Mouse (Mus musculus) layer of hippocampus, postnatal 14 days (tissue): ENCODE results near the gene Ptprq. TPM values are rescaled to one million over a fixed set of nuclear protein-coding genes. Genes with fewer than 3 reads are reported as not detected.

Experiments
- DNase-seq, 2 experiments: peaks; one replicate each; pipeline ENCODE4 v3.0.0; 2021 to 2022; ENCODE audit warnings: low spot score in 2 of 2, mixed read lengths in 1 of 2
- long read RNA-seq, 2 experiments: library from polyadenylated mRNA; stranded (forward); transcript quantifications; one replicate each; pipeline ENCODE4 v2.0.0; 2021
- total RNA-seq, 2 experiments: library from RNA; stranded (reverse); gene quantifications; 2 replicates each; pipeline ENCODE4 v1.2.3; 2021

Gene Ptprq
- total RNA-seq: under 1 TPM; 0.23 to 0.24 TPM
- long read RNA-seq, experiment 1: 0 reads
- long read RNA-seq, experiment 2: 0 reads

DNA sequence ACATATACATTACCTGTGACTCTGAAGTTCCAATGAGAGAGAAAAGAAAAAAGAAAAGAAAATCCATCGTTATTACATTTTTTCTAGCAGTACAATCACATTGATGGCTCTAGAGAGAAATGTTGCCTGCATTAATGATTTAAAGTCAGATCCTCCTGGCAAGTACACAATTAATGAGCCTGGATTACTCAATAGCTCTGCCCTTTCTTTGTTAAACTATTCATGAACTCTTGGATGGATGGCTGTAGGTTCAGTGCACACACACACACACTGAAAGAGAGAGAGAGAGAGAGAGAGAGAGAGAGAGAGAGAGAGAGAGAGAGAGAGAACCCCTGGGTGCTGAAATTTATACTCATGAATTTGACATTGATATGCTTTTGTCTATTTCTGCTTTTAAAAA is at the start of gene Ptprq:
Gene Ptprq, minus strand, starts transcription at position 246 of the 400 bp plus-strand sequence.
- no peak for DNase-seq

DNA sequence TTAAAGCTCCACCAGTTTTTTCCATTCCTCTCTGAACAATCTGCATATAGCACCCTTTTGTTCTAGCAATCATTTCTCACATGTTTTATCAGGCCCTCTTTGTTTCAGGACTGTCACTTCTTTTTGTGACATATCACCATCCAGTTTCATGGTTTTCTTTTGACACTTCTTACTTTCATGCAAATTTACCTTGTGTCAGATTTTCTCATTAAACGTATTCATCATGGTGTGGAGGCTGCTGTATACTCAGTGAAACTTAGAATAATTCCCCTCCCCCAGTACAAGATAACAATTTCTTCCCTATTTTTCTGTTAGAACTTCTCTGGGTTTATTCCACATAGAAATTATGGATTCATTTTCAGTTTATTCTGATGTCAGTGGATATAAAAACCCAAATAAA is 39.8 kb upstream of the Ptprq start:
- no peak for DNase-seq

DNA sequence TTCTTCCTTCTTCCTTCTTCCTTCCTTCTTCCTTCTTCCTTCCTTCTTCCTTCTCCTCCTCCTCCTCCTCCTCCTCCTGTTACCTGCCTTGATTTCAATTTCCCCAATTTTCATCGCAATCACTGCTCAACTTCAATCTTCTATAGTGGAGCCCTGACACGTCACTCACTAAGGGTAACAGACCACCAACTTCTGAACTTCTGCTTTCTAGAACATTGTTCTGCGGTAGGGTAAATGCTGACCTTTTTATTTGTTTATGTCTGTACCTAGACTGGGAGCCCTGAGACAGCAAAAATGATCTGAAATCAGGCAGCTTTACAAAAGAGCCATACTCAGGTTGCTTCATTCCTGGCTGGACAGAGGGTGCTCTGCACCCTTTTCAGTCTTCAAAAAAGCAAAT is 33.6 kb upstream of the Ptprq start:
- no peak for DNase-seq

DNA sequence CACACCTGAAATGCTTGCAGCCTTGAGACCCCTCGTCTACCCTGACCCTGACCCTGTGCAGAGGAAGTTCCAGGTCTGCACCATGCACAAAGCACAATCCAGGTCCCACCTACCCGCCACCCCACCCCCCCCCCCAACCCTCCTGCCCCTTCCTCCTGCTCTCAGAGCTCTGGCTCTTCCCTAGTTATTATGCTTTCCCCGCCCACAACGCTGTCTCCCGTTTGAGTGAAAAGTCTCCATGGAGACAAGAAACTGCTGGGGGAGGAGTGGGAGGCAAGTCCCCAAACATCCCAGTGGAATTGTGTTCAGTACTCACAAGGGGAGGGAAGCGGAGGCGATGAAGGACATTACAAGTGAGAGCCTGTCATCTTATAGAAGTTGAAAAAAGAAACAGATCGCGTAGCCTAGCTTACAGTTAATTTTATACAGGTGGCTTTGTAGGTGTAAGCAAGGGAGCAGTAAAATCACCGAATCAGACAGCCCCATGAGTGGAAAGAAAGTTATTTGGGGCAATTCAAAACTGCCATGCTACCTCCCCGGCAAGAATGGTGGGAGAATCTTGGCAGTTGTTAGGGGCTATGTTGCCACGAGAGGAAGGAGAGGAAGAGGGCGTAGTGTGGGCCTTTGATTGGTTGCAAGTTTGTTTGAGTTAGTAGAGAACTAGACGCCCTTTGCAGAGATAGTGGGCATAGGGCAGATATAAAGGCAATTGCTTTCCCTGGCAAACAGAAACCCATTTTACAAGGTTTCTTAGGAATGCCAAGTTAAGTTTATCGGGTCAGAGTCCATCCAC is 32.7 kb upstream of the Ptprq start:
- peak; percentile 20 to 61 for DNase-seq

DNA sequence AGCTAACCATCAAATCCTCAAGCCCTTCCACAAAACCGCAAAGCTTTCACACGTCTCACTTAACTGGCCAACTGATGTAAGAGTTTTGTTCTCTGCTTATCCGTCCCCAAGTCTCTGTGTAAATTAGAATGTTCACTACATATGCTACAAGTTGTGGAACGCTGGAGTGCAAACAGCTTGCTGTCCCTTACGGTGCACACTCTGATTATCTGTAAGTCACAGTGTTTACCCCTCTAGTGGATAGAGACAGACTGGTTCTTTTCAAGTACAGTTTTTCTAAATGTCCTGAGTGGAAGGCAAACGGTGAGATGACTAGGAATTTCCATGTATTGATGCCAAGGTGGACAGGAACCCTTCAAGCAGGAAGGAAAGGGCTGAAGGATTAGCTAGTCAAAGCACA is 32.1 kb upstream of the Ptprq start:
- DNase-seq: peak in 1 of 2 experiments; percentile 6

DNA sequence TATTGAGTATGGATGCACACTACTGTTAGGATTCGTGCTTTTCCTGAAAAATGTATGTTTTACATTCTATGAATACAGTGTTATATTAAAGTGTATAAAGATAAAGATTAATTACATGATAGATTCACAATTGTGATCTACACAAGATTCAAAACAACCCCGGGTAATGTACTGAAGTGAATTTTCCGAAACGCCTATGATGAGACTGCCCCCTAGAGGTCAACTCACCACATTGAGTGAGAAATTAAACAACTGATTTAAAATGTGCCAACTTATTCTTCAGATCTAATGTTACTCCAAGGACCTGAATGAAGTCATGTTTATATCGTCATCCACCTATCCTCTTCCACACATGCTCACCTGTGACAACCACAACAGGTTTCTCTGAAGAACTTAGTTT is 27.7 kb upstream of the Ptprq start:
- peak in 1 of 2 experiments; percentile 43 for DNase-seq

DNA sequence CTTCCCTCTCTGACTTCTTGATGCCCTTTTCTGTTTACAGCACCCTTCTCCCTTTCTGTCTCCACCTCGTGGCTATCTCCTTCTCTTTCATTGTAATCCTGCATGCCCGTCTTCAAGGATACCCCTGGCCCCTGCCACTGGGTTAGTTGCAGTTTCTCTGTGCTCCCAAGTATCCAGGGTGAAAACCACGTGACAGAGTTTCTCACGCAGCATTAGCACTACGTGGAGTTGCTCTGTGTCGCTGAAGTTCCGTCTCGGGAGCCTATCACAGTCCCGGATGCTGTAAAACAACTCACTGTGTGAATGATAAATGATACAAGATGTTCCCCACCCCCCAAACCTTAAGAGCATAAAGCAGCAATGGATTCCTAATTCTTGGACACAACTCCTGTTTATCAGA is 26.9 kb upstream of the Ptprq start:
- no peak for DNase-seq

DNA sequence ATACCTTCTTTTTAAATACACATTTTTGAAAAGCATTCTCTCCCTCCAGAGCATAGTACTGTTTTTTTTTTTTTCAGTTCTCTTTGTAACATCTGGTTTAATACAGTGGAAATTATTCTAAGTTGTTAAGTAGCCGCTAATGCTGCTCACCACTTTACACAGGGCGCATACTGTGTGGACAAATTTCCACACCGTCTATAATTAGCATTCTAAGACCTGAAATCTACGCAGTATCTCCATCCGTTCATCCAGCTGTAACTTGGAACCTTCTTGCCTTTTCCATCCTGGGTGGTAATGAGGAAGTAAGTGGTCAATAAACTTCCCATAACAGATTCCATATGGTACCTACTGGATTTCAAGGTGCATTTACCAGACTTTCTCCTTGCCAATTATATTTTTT is 20.0 kb upstream of the Ptprq start:
- DNase-seq: no peak

DNA sequence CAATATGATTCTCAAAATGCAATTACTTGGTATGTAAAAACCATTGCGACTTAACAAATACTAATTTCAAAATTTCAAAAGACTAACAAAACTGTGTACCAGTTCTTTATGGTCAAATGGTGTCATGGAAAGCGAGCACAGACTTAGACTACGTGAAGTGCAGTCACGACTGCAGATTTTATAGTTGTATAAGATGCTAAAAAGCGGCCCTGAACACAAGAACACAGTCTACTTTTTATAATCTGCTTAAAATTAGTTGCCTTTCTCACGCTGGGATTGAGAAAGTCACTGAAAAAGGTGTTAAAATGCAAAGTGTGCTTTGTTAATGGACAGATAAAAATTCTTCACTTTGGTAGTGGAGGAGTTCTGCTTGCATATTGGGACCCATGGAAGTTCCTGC is 17.9 kb upstream of the Ptprq start:
- DNase-seq: no peak

DNA sequence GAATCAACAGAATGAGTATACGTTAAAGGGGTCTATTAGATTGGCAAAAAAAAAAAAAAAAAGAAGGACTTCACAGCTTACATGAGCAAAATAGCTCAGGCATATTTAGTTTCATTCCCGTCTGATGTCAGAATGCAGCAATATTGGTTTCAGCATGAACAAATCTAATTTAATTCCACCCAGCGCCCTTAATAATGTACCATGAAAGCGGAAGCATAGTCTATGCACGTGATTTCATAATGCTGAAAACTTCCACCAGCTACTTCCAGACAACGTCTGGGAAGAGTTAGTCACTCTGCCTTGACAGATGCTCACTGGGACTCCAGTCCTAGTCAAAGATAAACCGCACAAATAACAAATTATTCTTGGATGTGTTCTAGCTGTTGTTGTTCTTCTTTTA is 15.6 kb upstream of the Ptprq start:
- DNase-seq: peak in 1 of 2 experiments; percentile 5

DNA sequence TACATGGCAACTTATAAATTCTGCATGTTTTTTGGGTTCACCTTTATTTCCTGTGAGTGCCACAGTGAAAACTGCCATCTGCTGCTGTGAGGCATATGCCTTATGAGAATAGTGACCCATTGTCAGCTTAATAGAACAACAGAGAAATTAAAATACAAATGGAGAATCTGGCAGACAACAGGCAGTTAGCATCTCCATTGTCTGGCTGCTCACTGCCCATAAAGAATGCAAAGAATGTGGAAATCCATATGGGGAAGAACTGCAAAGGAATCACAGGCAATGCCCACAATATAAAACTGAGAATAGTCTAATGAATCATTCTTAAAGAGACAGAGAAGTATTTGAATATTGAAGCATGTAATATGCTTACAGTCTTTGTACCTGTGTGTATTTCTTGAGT is 14.5 kb upstream of the Ptprq start:
- DNase-seq: no peak

DNA sequence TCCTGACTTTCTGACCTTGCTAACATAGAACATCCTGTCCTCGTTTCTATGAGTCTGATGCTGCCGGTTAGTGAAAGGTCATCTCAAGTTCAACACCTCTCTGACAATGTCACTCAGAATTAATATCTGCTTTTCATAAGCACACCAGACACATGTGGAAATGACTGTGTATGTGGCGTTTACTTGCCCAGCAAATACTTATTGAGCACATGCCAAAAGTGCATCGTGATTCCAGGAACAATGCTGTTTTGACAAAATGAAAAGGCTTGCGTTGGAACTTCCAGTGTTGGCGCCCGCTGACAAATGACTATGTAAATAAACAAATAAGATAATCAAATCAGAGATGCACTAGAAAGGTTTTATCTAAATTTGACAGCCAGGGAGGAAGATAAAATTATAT is 5.8 kb upstream of the Ptprq start:
- no peak for DNase-seq

DNA sequence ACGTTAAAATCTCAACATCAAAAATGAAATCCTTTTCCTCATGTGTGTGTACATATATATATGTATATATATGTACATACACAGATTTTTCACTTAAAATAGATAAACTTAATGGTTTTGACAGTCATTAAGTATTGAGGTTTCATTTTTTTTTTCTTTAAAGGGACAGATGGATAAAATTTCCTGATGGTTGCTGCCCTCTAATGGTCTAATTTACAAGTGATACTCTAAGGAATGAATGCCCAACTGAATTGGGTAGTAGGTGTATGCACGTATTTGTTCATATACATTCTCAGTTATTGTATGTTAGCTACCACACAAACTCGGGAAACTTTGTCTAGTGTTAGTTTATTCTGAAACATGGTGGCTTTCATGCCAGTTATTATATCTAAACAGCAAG is 15.4 kb downstream of the Ptprq start:
- peak in 1 of 2 experiments; percentile 37 for DNase-seq

DNA sequence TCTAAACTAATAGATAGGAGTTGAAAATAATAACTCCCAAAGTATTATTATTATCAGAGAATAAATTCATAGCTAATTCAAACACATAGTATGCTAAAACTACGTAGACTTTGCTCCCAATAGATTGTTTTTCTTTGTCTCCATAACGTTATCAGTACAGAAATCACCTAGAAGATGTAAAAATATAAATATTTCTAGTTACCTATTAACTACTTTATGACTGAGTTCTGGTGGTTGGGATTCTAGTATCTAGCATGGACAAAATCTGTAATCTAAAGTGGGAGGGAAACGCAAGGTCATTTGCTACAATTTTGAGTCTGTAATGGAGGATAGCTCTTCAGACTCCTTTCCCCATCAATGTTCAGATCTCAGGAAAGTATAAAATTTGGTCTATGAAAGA is 18.9 kb downstream of the Ptprq start:
- no peak for DNase-seq

DNA sequence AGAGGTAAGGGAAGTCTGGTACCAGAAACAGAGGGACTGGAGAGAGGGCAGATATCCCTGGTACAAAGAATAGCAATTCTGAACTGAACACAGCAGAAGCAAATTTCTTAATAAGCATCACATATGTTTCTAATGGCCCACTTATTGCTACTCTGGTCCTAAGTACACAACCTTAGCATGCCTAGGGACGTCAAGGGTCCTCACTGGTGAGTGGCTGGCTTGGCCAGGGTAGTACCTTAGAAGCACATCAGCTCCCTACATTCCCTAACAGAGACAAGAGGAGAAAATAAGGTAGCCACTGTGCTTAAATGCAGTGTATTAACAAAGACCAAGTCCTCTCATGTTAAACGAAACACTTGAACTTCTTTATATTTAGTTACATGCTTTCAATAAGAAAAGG is 21.1 kb downstream of the Ptprq start:
- no peak for DNase-seq

DNA sequence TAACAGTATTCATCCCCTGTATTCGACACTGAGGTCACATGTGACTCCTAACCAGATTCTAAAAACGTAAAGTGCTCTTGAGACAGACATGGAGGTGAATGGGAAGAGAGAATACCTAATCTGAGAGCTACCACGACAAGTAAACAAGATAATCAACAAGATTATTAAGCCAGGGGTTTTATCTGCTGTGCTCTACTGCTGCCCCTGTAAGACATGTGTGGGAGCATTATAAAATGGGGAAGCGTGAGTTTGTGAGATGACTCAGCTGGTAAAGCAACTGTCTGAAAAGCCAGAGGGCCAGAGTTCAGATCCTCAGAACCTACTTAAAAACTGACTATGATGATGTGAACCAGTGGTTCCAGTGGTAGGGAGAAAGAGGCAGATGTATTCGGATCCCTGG is 22.7 kb downstream of the Ptprq start:
- no peak for DNase-seq

DNA sequence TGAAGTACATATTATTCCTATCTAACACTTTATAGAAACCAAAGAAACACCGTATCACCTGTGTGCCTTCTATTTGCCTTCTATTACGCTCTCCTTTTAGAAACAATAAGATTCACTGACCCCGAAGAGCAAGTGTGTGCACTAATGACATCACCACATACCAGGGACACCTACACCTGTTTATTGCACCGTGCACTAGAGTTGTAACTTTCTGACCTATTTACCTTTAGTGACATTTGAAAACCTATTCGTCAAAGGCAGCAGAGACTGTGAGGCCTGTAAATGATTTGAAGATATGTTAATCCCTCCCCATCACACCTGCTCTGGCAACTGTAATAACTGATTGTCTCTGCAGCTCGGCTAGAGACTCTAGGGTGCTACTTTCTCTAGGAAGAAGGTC is 32.5 kb downstream of the Ptprq start:
- no peak for DNase-seq

DNA sequence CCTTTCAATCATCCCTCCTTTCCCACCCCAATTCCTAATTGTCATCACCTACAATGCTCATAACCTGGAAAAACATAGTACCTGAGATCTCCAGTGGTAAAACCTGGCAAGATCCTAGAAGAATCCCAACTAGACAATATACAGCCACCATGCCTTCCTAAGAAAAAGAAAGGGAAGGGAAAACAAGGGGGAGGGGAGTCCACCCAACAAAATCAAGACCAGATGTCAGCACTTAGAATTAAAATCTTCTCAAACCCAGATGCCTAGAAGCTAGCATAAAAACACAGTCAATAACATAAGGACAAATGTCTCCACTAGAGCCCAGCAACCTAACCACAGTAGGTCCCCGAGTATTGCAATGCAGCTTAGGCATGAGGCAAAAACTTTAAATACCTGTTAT is 43.9 kb downstream of the Ptprq start:
- no peak for DNase-seq

DNA sequence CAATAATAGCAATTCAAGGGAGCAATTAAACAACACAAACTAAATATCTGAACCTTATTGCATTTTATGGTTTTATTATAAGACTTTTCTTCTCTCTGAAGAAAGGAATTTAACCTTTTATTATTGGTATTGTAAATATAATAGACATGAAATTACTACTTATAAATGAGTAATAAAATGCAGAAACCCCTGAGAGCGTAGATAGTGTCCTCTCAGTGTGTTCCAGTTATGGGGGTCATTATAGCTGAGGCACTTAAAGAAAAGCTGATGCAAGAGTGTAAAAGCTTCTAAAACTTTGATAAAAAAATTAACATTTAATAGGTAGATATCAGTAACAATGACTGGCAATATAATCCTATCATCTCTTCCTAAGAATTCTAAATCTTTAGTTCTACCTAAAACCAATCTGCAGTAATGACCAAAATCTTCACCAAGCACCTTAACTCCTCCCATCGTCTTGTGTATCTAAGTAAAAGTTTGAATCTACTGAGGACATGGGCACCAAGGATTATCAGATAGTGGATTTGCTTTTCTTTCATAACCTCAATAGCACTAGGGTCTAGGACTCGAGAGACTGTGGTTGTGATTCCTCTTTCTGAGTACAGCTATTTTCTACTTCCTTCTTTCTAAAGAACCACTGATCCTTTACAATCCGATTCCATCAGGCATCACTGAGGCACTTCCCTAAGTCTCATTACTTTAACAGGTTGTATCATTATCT is 51.3 kb downstream of the Ptprq start:
- DNase-seq: no peak

DNA sequence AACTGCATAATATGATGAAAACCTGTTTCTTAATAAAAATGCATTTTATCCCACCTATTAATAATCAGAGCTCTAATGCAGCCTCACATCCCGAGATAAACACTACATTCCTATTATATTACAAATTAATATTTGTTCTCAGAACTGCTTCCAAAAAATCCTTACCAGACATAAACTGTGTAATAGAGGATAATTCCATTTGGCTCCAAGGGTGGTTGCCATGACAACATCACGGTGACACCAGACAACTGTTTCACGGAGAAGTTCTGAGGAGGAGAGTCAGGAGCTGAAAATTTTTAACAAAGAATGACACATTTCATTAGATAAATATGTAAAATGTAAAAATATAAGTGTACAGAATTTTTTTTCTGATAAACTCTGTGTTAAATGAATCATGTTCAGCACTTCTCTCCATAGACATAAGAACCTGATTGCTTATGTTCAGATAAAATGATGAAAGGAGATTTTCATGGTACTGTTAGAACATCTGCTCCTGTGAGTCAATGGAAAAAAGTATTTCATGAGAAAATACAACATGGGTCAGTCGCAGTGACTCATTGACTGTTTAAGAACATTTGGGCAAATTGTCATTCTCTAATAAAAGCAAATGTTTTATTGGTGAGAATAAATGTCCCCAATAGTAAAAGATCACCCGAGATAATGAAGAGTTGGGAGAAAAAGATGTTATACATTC is 57.3 kb downstream of the Ptprq start:
- DNase-seq: peak; percentile 16 to 68

DNA sequence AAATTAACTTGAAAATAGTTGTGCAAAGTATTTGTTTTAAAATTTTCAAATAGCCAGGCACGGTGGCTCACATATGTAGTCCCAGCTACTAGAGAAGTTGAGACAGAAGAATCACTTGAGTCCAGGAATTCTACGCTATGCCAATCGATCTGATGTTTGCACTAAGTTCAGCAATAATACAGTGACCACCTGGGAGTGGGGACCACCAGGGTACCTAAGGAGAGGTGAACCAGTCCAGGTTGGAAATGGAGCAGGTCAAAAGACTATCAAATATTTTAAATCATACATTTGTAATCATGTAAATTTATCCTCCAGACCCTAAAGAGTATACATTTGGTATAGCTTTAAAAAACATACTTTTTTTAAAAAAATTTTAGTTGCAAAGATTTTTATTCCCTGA is 57.9 kb downstream of the Ptprq start:
- no peak for DNase-seq

DNA sequence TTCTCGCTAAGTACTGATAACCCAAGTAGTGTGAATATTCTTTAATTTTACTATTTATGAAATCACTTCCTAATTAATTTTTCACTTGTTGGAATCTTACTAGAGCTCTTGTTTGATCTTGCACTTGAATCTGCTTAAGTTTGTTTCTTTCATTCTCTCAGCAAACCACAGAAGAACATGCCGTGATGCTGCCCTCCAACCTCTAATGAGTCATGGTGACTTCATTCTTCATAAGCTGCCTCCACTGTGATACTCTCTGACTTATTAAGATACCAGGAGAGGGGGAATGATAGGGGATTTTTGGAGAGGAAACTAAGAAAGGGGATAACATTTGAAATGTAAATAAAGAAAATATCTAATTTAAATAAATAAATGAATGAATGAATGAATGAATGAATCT is 60.7 kb downstream of the Ptprq start:
- DNase-seq: no peak
